ENCODE assay signal across 8 mouse cellular contexts in genomic region chr14:50925111-50925920, GRCm38 (mm10). TPM values are rescaled to one million over a fixed set of nuclear protein-coding genes. Genes with fewer than 3 reads are reported as not detected.
DNase-seq lines count a peak whose midpoint lies in the region; ATAC-seq lines count a peak whose summit lies in the region.

No protein-coding gene starts in this region.

- intact Hi-C loops in left cerebral cortex, postnatal 4 days (cut with DNase I), result loop anchor here (10.0 kb wide), 1 partner anchor 121 kb away; the partner anchor contains the start of genes Ccnb1ip1 and Parp2

- H3K27ac ChIP-seq in embryonic facial prominence, embryonic 15.5 days (replicated peaks), result peak overlapping the region; percentile 95
- peak overlapping the region; percentile 89 for H3K27ac ChIP-seq in intestine, embryonic 16.5 days (ENCODE audit: low read length)

- H3K36me3 ChIP-seq in embryonic facial prominence, embryonic 15.5 days, result peaks cover 35% of the 10 kb centered on the region
- H3K36me3 ChIP-seq in intestine, embryonic 16.5 days (ENCODE audit: control insufficient read depth, insufficient read depth, low read length), result peaks cover 17% of the 10 kb centered on the region

- H3K4me1 ChIP-seq in embryonic facial prominence, embryonic 15.5 days, result peaks cover 27% of the 10 kb centered on the region
- H3K4me1 ChIP-seq in intestine, embryonic 16.5 days (ENCODE audit: control insufficient read depth, insufficient read depth, low read length), result peaks cover 19% of the 10 kb centered on the region

- under 1% methylated on average over 38 of the region's 38 CpGs for WGBS in embryonic facial prominence, embryonic 15.5 days
- WGBS in intestine, embryonic 16.5 days, result under 1% methylated on average over 38 of the region's 38 CpGs

- no peak for ATAC-seq in embryonic facial prominence, embryonic 15.5 days (ENCODE audit: insufficient number of reproducible peaks, low FRiP score, low TSS enrichment, low read depth)
- ATAC-seq in intestine, embryonic 16.5 days, result peak; percentile 60

- DNase-seq in adrenal gland, postnatal 10 days, result peak; percentile 19
- DNase-seq in adrenal gland, postnatal 14 days, result no peak
- peak; percentile 37 to 50 for DNase-seq in B cell, adult 2 months
- DNase-seq in neural tube, embryonic 10.5 days (ENCODE audit: extremely low spot score, low spot score), result peak; percentile 44
- DNase-seq in urinary bladder, adult 2 months (ENCODE audit: low spot score), result no peak
- DNase-seq in left cerebral cortex, postnatal 4 days, result no peak

- H3K9ac ChIP-seq in embryonic facial prominence, embryonic 15.5 days, result peak overlapping the region; percentile 77
- peak overlapping the region; percentile 68 for H3K9ac ChIP-seq in intestine, embryonic 16.5 days (ENCODE audit: low read depth, low read length)

- no peaks in the 10 kb centered on the region for H3K27me3 ChIP-seq in embryonic facial prominence, embryonic 15.5 days
- H3K27me3 ChIP-seq in intestine, embryonic 16.5 days (replicated peaks; ENCODE audit: control insufficient read depth, insufficient read depth, low read length), result no peaks in the 10 kb centered on the region

- peak overlapping the region; percentile 91 for H3K4me3 ChIP-seq in embryonic facial prominence, embryonic 15.5 days (replicated peaks)
- peak overlapping the region; percentile 61 for H3K4me3 ChIP-seq in intestine, embryonic 16.5 days (ENCODE audit: low read length)

- peak overlapping the region; percentile 76 for H3K4me2 ChIP-seq in embryonic facial prominence, embryonic 15.5 days (replicated peaks)
- peak overlapping the region; percentile 68 for H3K4me2 ChIP-seq in intestine, embryonic 16.5 days (ENCODE audit: low read depth, low read length)

- H3K9me3 ChIP-seq in embryonic facial prominence, embryonic 15.5 days (replicated peaks), result no peaks in the 10 kb centered on the region
- H3K9me3 ChIP-seq in intestine, embryonic 16.5 days (ENCODE audit: control insufficient read depth, low read length), result no peaks in the 10 kb centered on the region

RNA-seq across cellular contexts. Expression of gene Apex1, which starts 0.5 kb away (rescaled TPM):
- total RNA-seq in adrenal gland, postnatal 10 days (2021), result 10 to 100 TPM; 69.9 to 71.6 TPM
- total RNA-seq in adrenal gland, postnatal 14 days (2021), result 66.1 and 71.3 TPM in 2 replicates
- 187 and 190 TPM in 2 replicates for polyA plus RNA-seq in embryonic facial prominence, embryonic 15.5 days (2015; fragmentation: Nextera tagmentation; extraction: Ambion mirVana)
- 208 and 232 TPM in 2 replicates for polyA plus RNA-seq in intestine, embryonic 16.5 days (2015; fragmentation: Nextera tagmentation; extraction: Ambion mirVana)
- 56.6 and 59.1 TPM in 2 replicates for polyA plus RNA-seq in urinary bladder, adult 2 months (2012; rRNA removed)
- total RNA-seq in left cerebral cortex, postnatal 4 days (2021), result 10 to 100 TPM; 78.9 to 83.2 TPM

RNA-seq across cellular contexts. Expression of gene Osgep, which starts 0.6 kb away (rescaled TPM):
- total RNA-seq in adrenal gland, postnatal 10 days (2021), result 10 to 100 TPM; 62.7 to 76.7 TPM
- 60.9 TPM in 2 replicates for total RNA-seq in adrenal gland, postnatal 14 days (2021)
- polyA plus RNA-seq in embryonic facial prominence, embryonic 15.5 days (2015; fragmentation: Nextera tagmentation; extraction: Ambion mirVana), result 155 and 158 TPM in 2 replicates
- polyA plus RNA-seq in intestine, embryonic 16.5 days (2015; fragmentation: Nextera tagmentation; extraction: Ambion mirVana), result 131 and 133 TPM in 2 replicates
- 75.6 and 84.0 TPM in 2 replicates for polyA plus RNA-seq in urinary bladder, adult 2 months (2012; rRNA removed)
- 10 to 100 TPM; 37.8 to 40.1 TPM for total RNA-seq in left cerebral cortex, postnatal 4 days (2021)

RNA-seq across cellular contexts. Expression of gene Pip4p1, which starts 5.3 kb away (rescaled TPM):
- total RNA-seq in adrenal gland, postnatal 10 days (2021), result 10 to 100 TPM; 41.0 to 46.3 TPM
- 44.3 and 47.2 TPM in 2 replicates for total RNA-seq in adrenal gland, postnatal 14 days (2021)
- polyA plus RNA-seq in embryonic facial prominence, embryonic 15.5 days (2015; fragmentation: Nextera tagmentation; extraction: Ambion mirVana), result 53.8 and 57.4 TPM in 2 replicates
- 58.0 and 67.0 TPM in 2 replicates for polyA plus RNA-seq in intestine, embryonic 16.5 days (2015; fragmentation: Nextera tagmentation; extraction: Ambion mirVana)
- polyA plus RNA-seq in urinary bladder, adult 2 months (2012; rRNA removed), result 79.4 and 104 TPM in 2 replicates
- 10 to 100 TPM; 72.8 to 76.0 TPM for total RNA-seq in left cerebral cortex, postnatal 4 days (2021)

RNA-seq across cellular contexts. Expression of gene Pnp, which starts 5.6 kb away (rescaled TPM):
- total RNA-seq in adrenal gland, postnatal 10 days (2021), result 10 to 100 TPM; 36.8 to 53.0 TPM
- 55.0 and 61.3 TPM in 2 replicates for total RNA-seq in adrenal gland, postnatal 14 days (2021)
- 55.5 and 56.7 TPM in 2 replicates for polyA plus RNA-seq in embryonic facial prominence, embryonic 15.5 days (2015; fragmentation: Nextera tagmentation; extraction: Ambion mirVana)
- 111 and 116 TPM in 2 replicates for polyA plus RNA-seq in intestine, embryonic 16.5 days (2015; fragmentation: Nextera tagmentation; extraction: Ambion mirVana)
- 49.9 and 64.9 TPM in 2 replicates for polyA plus RNA-seq in urinary bladder, adult 2 months (2012; rRNA removed)
- total RNA-seq in left cerebral cortex, postnatal 4 days (2021), result 10 to 100 TPM in 1 of 2 experiments, 1 to 10 TPM in 1; 9.3 to 11.6 TPM

RNA-seq across cellular contexts. Expression of gene Gm49342, which starts 19.0 kb away (rescaled TPM):
- total RNA-seq in adrenal gland, postnatal 10 days (2021), result 10 to 100 TPM; 37.1 to 48.5 TPM
- total RNA-seq in adrenal gland, postnatal 14 days (2021), result 51.4 and 57.2 TPM in 2 replicates
- polyA plus RNA-seq in embryonic facial prominence, embryonic 15.5 days (2015; fragmentation: Nextera tagmentation; extraction: Ambion mirVana), result not detected in 2 replicates
- polyA plus RNA-seq in intestine, embryonic 16.5 days (2015; fragmentation: Nextera tagmentation; extraction: Ambion mirVana), result not detected in 2 replicates
- polyA plus RNA-seq in urinary bladder, adult 2 months (2012; rRNA removed), result 45.7 and 54.1 TPM in 2 replicates
- 10 to 100 TPM in 1 of 2 experiments, 1 to 10 TPM in 1; 8.0 to 10.6 TPM for total RNA-seq in left cerebral cortex, postnatal 4 days (2021)

Comparison
In these comparisons a context has a peak if more than half of its experiments do, and no peak if none do; other contexts are left out.
1. DNase-seq: peak in adrenal gland, postnatal 10 days (single experiment), B cell, adult 2 months (2 of 2) and neural tube, embryonic 10.5 days (single experiment); none in adrenal gland, postnatal 14 days (single experiment), urinary bladder, adult 2 months (single experiment) and left cerebral cortex, postnatal 4 days (single experiment).